In the genomic region with DNA sequence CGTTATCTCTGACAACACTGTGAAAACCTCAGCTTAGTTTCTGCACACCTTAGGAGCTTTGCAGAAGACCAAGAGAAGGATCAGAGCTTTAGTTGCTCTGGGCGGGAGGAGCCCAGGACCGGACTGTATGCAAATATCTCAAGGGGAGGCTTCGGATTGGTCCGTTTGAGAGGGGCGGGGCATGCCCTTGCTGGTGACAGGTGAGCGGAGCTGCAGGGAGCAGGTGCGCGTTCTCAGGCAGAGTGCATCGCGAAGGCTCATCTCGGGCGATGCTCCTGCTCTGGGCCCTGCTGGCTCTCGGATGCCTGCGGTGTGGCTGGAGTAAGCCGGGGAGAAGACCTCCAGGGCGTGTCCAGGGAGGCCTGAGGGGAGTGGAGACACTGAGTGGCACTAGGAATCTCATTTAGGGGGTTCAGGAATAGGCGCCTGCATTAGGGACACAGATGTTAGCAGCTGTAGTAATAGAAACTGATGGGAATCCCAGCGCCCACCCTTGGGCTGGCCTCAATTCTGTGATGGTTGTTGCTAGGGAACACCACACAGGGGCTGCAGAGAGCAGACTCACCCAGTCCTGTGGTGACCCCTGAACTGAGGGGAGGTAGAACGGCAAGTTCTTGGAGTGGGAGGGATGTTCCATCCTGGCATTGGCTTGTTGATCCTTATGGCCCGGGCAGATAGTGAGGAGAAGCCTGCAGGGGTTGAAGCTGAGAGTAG, we compare ENCODE assay signal across 8 mouse cellular contexts. TPM values are rescaled to one million over a fixed set of nuclear protein-coding genes. Genes with fewer than 3 reads are reported as not detected.
DNase-seq lines count a peak whose midpoint lies in the region; ATAC-seq and TF ChIP-seq lines count a peak whose summit lies in the region.

A gene (plus strand): TSS at position 191 of the 714 bp plus-strand sequence.

- no peak for ATAC-seq in embryonic facial prominence, embryonic 15.5 days (ENCODE audit: insufficient number of reproducible peaks, low FRiP score, low TSS enrichment, low read depth)
- ATAC-seq in megakaryocyte progenitor cell, adult 5-6 weeks (replicated peaks; ENCODE audit: poor library complexity), result peak; percentile 31; the same call in 1 of the 2 replicates

- no peaks in the 10 kb centered on the region for H3K36me3 ChIP-seq in embryonic facial prominence, embryonic 15.5 days

- DNase-seq in cerebellum, adult 2 months, result peak; percentile 43 to 53
- no peak for DNase-seq in cerebellum, adult 9-11 months
- DNase-seq in kidney, adult 9 months, result peak; percentile 46
- peak; percentile 89 for DNase-seq in urinary bladder, postnatal 14 days (ENCODE audit: low spot score)
- no peak for DNase-seq in right cerebral cortex, postnatal 25 days
- no peak for DNase-seq in right cerebral cortex, adult 2 months (ENCODE audit: low spot score in 2 of 2)

- no peak within 1 kb of the TSS for H3K9ac ChIP-seq in embryonic facial prominence, embryonic 15.5 days

- TF ChIP-seq POLR2A in cerebellum, adult 2 months (IDR thresholded peaks at IDR 0.05; ENCODE audit: borderline replicate concordance, insufficient read depth, low read length), result no peak

- H3K4me1 ChIP-seq in cerebellum, adult 2 months (ENCODE audit: control insufficient read depth, insufficient read depth, low read length), result peaks cover 5% of the 10 kb centered on the region; the same call in 1 of the 2 replicates
- peaks cover 15% of the 10 kb centered on the region for H3K4me1 ChIP-seq in embryonic facial prominence, embryonic 15.5 days

- no peak within 1 kb of the TSS for H3K27ac ChIP-seq in cerebellum, adult 2 months (ENCODE audit: insufficient read depth, low read length)
- H3K27ac ChIP-seq in embryonic facial prominence, embryonic 15.5 days (replicated peaks), result no peak within 1 kb of the TSS

- H3K27me3 ChIP-seq in cerebellum, adult 2 months (ENCODE audit: control insufficient read depth, insufficient read depth, low read length), result no peaks in the 10 kb centered on the region
- peaks cover 14% of the 10 kb centered on the region for H3K27me3 ChIP-seq in embryonic facial prominence, embryonic 15.5 days

- no peak within 1 kb of the TSS for H3K4me3 ChIP-seq in cerebellum, adult 2 months (replicated peaks; ENCODE audit: insufficient read depth, low read depth, low read length)
- no peak within 1 kb of the TSS for H3K4me3 ChIP-seq in embryonic facial prominence, embryonic 15.5 days (replicated peaks)

- no peaks in the 10 kb centered on the region for H3K9me3 ChIP-seq in embryonic facial prominence, embryonic 15.5 days (replicated peaks)

- H3K4me2 ChIP-seq in embryonic facial prominence, embryonic 15.5 days (replicated peaks), result 0 out of 2 replicates have a peak within 1 kb of the TSS, but pooled peaks have one; percentile 8

- TF ChIP-seq CTCF in cerebellum, adult 2 months (IDR thresholded peaks at IDR 0.05; ENCODE audit: borderline replicate concordance, insufficient read depth, low read depth, low read length), result no peak

- 20% methylated on average over 21 of the region's 21 CpGs for WGBS in cerebellum, adult 2 months
- 9% methylated on average over 21 of the region's 21 CpGs for WGBS in embryonic facial prominence, embryonic 15.5 days

RNA-seq across cellular contexts. Expression of the gene that starts here (rescaled TPM):
- polyA plus RNA-seq in cerebellum, adult 2 months (2012; rRNA removed), result 0.20 and 0.22 TPM in 2 replicates
- 6.2 and 18.2 TPM in 2 replicates for polyA plus RNA-seq in embryonic facial prominence, embryonic 15.5 days (2015; fragmentation: Nextera tagmentation; extraction: Ambion mirVana)
- not detected in 2 replicates for total RNA-seq in megakaryocyte progenitor cell, adult 5-6 weeks (2015)
- total RNA-seq in megakaryocyte progenitor cell, adult 5-6 weeks (2017), result not detected in 2 replicates

Comparison
In these comparisons a context has a peak if more than half of its experiments do, and no peak if none do; other contexts are left out.
1. Peak in DNase-seq in cerebellum, adult 2 months; RNA of the gene not detected or under 1 TPM.
2. Peak in ATAC-seq in megakaryocyte progenitor cell, adult 5-6 weeks; RNA of the gene not detected or under 1 TPM.
3. DNase-seq: peak in kidney, adult 9 months (single experiment) and urinary bladder, postnatal 14 days (single experiment); none in cerebellum, adult 9-11 months (single experiment), right cerebral cortex, postnatal 25 days (single experiment) and right cerebral cortex, adult 2 months (0 of 2).